In genomic region chr12:9569971-9570370, GRCm38 (mm10) we compare ENCODE assay signal across 8 mouse cellular contexts. TPM values are rescaled to one million over a fixed set of nuclear protein-coding genes. Genes with fewer than 3 reads are reported as not detected.
DNase-seq lines count a peak whose midpoint lies in the region; ATAC-seq and TF ChIP-seq lines count a peak whose summit lies in the region.

Gene Osr1, plus strand, starts transcription at chr12:9570116.

- peaks cover 24% of the 10 kb centered on the region for H3K27me3 ChIP-seq in heart, embryonic 11.5 days (ENCODE audit: control insufficient read depth, insufficient read depth, low read length)
- H3K27me3 ChIP-seq in kidney, embryonic 16.5 days (ENCODE audit: insufficient read depth, low read length), result peaks cover 49% of the 10 kb centered on the region
- peaks cover 66% of the 10 kb centered on the region for H3K27me3 ChIP-seq in neural tube, embryonic 15.5 days (replicated peaks)

- TF ChIP-seq POLR2A in lung, adult 2 months (IDR thresholded peaks at IDR 0.05; ENCODE audit: borderline replicate concordance, extremely low read depth, low read depth, low read length), result no peak

- peak within 1 kb of the TSS; percentile 85 for H3K4me2 ChIP-seq in heart, embryonic 11.5 days
- H3K4me2 ChIP-seq in kidney, embryonic 16.5 days (replicated peaks; ENCODE audit: low read depth, low read length), result peak within 1 kb of the TSS; percentile 70
- peak within 1 kb of the TSS; percentile 63 for H3K4me2 ChIP-seq in neural tube, embryonic 15.5 days

- WGBS in heart, embryonic 11.5 days (ENCODE audit: insufficient replicate concordance), result under 1% methylated on average over 15 of the region's 15 CpGs
- 0% methylated on average over 15 of the region's 15 CpGs for WGBS in kidney, embryonic 16.5 days
- WGBS in lung, adult 2 months, result under 1% methylated on average over 15 of the region's 15 CpGs
- WGBS in neural tube, embryonic 15.5 days, result under 1% methylated on average over 15 of the region's 15 CpGs

- DNase-seq in B cell, adult 2 months, result peak; percentile 40 to 42
- DNase-seq in ZHBTc4 (ENCODE audit: low read depth, low spot score), result peak; percentile 67
- peak; percentile 74 for DNase-seq in embryo, embryonic 11.5 days (ENCODE audit: low read depth, low spot score)
- peak; percentile 69 for DNase-seq in lung, adult 2 months

- peak; percentile 74 for TF ChIP-seq CTCF in lung, adult 2 months (IDR thresholded peaks at IDR 0.05; ENCODE audit: insufficient read depth, low read length)

- H3K27ac ChIP-seq in heart, embryonic 11.5 days (ENCODE audit: low read depth, low read length), result no peak within 1 kb of the TSS
- no peak within 1 kb of the TSS for H3K27ac ChIP-seq in kidney, embryonic 16.5 days (ENCODE audit: low read length)
- no peak within 1 kb of the TSS for H3K27ac ChIP-seq in neural tube, embryonic 15.5 days (replicated peaks)

- 0 out of 2 replicates have a peak within 1 kb of the TSS, but pooled peaks have one; percentile 22 for H3K9ac ChIP-seq in heart, embryonic 11.5 days (ENCODE audit: low read depth, low read length)
- H3K9ac ChIP-seq in kidney, embryonic 16.5 days (replicated peaks; ENCODE audit: low read length), result peak within 1 kb of the TSS; percentile 54
- 0 out of 2 replicates have a peak within 1 kb of the TSS, but pooled peaks have one; percentile 5 for H3K9ac ChIP-seq in neural tube, embryonic 15.5 days (replicated peaks)

- H3K36me3 ChIP-seq in heart, embryonic 11.5 days (ENCODE audit: control insufficient read depth, insufficient read depth, low read length), result no peaks in the 10 kb centered on the region
- H3K36me3 ChIP-seq in kidney, embryonic 16.5 days (ENCODE audit: insufficient read depth, low read length), result no peaks in the 10 kb centered on the region
- H3K36me3 ChIP-seq in neural tube, embryonic 15.5 days, result no peaks in the 10 kb centered on the region

- H3K4me1 ChIP-seq in heart, embryonic 11.5 days (ENCODE audit: control insufficient read depth, insufficient read depth, low read length), result peaks cover 2% of the 10 kb centered on the region; the same call in 1 of the 2 replicates
- H3K4me1 ChIP-seq in kidney, embryonic 16.5 days (ENCODE audit: insufficient read depth, low read length), result peaks cover 22% of the 10 kb centered on the region
- H3K4me1 ChIP-seq in lung, adult 2 months (ENCODE audit: control insufficient read depth, insufficient read depth, low read length), result 0 out of 2 replicates have a peak, but pooled peaks cover 3% of the 10 kb centered on the region
- H3K4me1 ChIP-seq in neural tube, embryonic 15.5 days, result peaks cover 19% of the 10 kb centered on the region

- H3K9me3 ChIP-seq in heart, embryonic 11.5 days (replicated peaks; ENCODE audit: control insufficient read depth, low read length), result no peaks in the 10 kb centered on the region
- H3K9me3 ChIP-seq in kidney, embryonic 16.5 days (ENCODE audit: low read length), result no peaks in the 10 kb centered on the region
- H3K9me3 ChIP-seq in neural tube, embryonic 15.5 days (replicated peaks), result no peaks in the 10 kb centered on the region

- no peak for ATAC-seq in heart, embryonic 11.5 days (replicated peaks; ENCODE audit: insufficient number of reproducible peaks, low FRiP score, low TSS enrichment)
- ATAC-seq in kidney, embryonic 16.5 days (ENCODE audit: low FRiP score, low TSS enrichment), result peak; percentile 21; the same call in 1 of the 2 replicates
- peak; percentile 36; the same call in 1 of the 2 replicates for ATAC-seq in neural tube, embryonic 15.5 days (ENCODE audit: low FRiP score)
- ATAC-seq in monocyte, adult 5-6 weeks (replicated peaks; ENCODE audit: insufficient number of reproducible peaks, low FRiP score, low TSS enrichment, poor library complexity, severe bottlenecking), result no peak

- peak within 1 kb of the TSS; percentile 39 for H3K4me3 ChIP-seq in heart, embryonic 11.5 days (ENCODE audit: low read depth, low read length)
- peak within 1 kb of the TSS; percentile 55 for H3K4me3 ChIP-seq in kidney, embryonic 16.5 days (ENCODE audit: low read length)
- H3K4me3 ChIP-seq in lung, adult 2 months (replicated peaks; ENCODE audit: extremely low read depth, low read depth, low read length), result peak within 1 kb of the TSS; percentile 92
- H3K4me3 ChIP-seq in neural tube, embryonic 15.5 days (replicated peaks), result peak within 1 kb of the TSS; percentile 38

RNA-seq across cellular contexts. Expression of gene Osr1, which starts in this region (rescaled TPM):
- 13.5 and 16.1 TPM in 2 replicates for polyA plus RNA-seq in heart, embryonic 11.5 days (2014; fragmentation: Nextera tagmentation; extraction: Ambion mirVana)
- polyA plus RNA-seq in kidney, embryonic 16.5 days (2015; fragmentation: Nextera tagmentation; extraction: Ambion mirVana), result 20.3 and 30.8 TPM in 2 replicates
- 28.3 and 34.2 TPM in 2 replicates for polyA plus RNA-seq in lung, adult 2 months (2012; rRNA removed)
- polyA plus RNA-seq in neural tube, embryonic 15.5 days (2015; fragmentation: Nextera tagmentation; extraction: Ambion mirVana), result 6.6 and 11.1 TPM in 2 replicates
- total RNA-seq in monocyte, adult 5-6 weeks (2017), result not detected in 3 replicates

Comparison
In these comparisons a context has a peak if more than half of its experiments do, and no peak if none do; other contexts are left out.
1. ATAC-seq: peak in kidney, embryonic 16.5 days (single experiment) and neural tube, embryonic 15.5 days (single experiment); none in heart, embryonic 11.5 days (single experiment) and monocyte, adult 5-6 weeks (single experiment).
2. H3K4me3 ChIP-seq: peak in every context shown above with its lines; median percentile 92 in lung, adult 2 months; 55 in kidney, embryonic 16.5 days; 39 in heart, embryonic 11.5 days; 38 in neural tube, embryonic 15.5 days.
3. Peak in every context shown above with its lines, with median percentiles within 50 percentile points of each other: DNase-seq, H3K4me2 ChIP-seq and H3K9ac ChIP-seq.